Mouse (Mus musculus) bone marrow macrophage, adult 2 months (primary cell): Measurements from ENCODE around the gene Btg1.

Experiments
- CTCF ChIP-seq: IDR thresholded peaks from 2 replicates; pipeline ENCODE4 v1.5.1; 2012; ENCODE audit warnings: low read depth, mild to moderate bottlenecking, low read length, moderate library complexity
- POLR2A ChIP-seq: IDR thresholded peaks from 2 replicates; pipeline ENCODE4 v1.6.1; 2012; ENCODE audit warnings: mild to moderate bottlenecking, low read depth, low read length, borderline replicate concordance

DNA sequence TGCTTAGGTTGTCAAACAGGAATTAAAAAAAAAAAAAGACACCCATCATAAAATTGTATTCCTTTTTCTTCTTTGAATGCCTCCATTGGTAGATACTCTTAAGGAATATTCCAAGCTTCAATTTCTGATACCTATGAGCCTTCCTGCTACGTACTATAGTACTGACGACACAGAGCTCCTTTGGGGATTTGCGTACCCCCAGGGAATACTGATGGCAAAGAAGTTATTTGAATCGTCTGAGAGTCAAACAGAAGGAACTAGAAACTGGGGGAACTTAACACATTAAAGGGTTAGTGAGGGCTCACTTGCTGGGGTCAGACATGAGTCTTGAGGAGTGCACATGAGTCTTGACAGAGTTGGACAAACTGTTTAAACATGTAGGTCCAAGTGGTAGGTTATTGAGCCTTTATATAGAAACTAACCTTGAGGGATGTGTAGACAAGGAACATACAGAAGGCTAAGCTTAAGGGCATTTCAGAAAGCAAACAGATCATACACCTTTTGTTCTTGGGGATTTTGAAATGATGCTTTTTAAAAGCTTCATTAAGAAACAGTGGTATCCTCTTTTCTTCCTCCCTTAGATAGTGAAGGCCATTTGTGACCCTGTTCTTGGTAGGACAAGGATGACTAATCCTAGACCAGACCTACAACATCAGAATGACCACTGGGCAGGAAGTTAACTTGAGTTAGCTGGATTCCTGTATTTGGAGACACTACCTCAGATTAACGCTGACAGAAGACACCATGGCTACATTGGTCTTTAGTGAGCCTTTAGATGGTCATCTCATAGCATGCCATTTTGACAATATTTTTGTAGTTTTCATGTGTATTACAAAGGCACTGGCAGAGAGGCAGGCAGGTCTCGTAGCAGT is 6.2 kb downstream of the Btg1 start:
- no peak for TF ChIP-seq CTCF
- TF ChIP-seq POLR2A = no peak
